Mouse (Mus musculus) neural tube, embryonic 14.5 days (tissue): ENCODE measurements at regions not wholly inside any gene's neighbourhood (a gene's known extent, or its start where the extent isn't known, plus 50 kb on each side); places are given as distances from the start of the nearest gene placed in this dataset.
"Not testable (repeated sequence)": the region's sequence is repeated elsewhere in the genome, so short reads cannot be mapped to it uniquely, and the experiment has no call there.

Experiments used
- ATAC-seq: fragments of 200-750 bp; cut with Nextera tagmentation; 2 replicates; pipeline ENCODE4 v1.8.0; 2017; ENCODE audit warnings: low read depth, mild to moderate bottlenecking, moderate TSS enrichment, moderate library complexity
- H3K27ac ChIP-seq: fragments of 300-500 bp; sonication (generic); 2 replicates; pipeline ENCODE4 v1.5.1; 2014; ENCODE audit warnings: low read depth, mild to moderate bottlenecking, control low read depth, low read length, moderate library complexity, mixed read lengths
- H3K27me3 ChIP-seq: fragments of 300-500 bp; sonication (generic); 2 replicates; pipeline ENCODE4 v1.6.1; 2014; ENCODE audit warnings: low read length; ENCODE audit not compliant: control insufficient read depth, insufficient read depth
- H3K36me3 ChIP-seq: fragments of 300-500 bp; sonication (generic); 2 replicates; pipeline ENCODE4 v1.6.1; 2014; ENCODE audit warnings: low read length, mixed read lengths; ENCODE audit not compliant: control insufficient read depth, insufficient read depth
- H3K4me1 ChIP-seq: fragments of 300-500 bp; sonication (generic); 2 replicates; pipeline ENCODE4 v1.6.1; 2014; ENCODE audit warnings: low read length; ENCODE audit not compliant: control insufficient read depth, insufficient read depth
- H3K4me2 ChIP-seq: fragments of 300-500 bp; sonication (generic); 2 replicates; pipeline ENCODE4 v1.6.1; 2014; ENCODE audit warnings: mild to moderate bottlenecking, low read depth, low read length, control low read depth
- H3K4me3 ChIP-seq: fragments of 300-500 bp; sonication (generic); 2 replicates; pipeline ENCODE4 v1.5.1; 2014; ENCODE audit warnings: low read depth, low read length, control low read depth, mixed read lengths
- H3K9ac ChIP-seq: fragments of 300-500 bp; sonication (generic); replicated peaks from 2 replicates; pipeline ENCODE4 v1.6.1; 2014; ENCODE audit warnings: low read depth, mild to moderate bottlenecking, control low read depth, low read length, mixed read lengths
- H3K9me3 ChIP-seq: fragments of 300-500 bp; sonication (generic); 2 replicates; pipeline ENCODE4 v1.6.1; 2016; ENCODE audit warnings: low read length; ENCODE audit not compliant: control insufficient read depth
- WGBS: fragments of 180-500 bp; shearing (Covaris S2); extraction: QIAGEN DNeasy Blood & Tissue Kit; methylation state at CpG from one replicate; pipeline ENCODE4 v1.1.7; 2014; 5-methylcytosine and 5-hydroxymethylcytosine counted together

- not testable (repeated sequence) for H3K4me1 ChIP-seq, H3K9me3 ChIP-seq, H3K9ac ChIP-seq, H3K27me3 ChIP-seq, H3K4me3 ChIP-seq, H3K27ac ChIP-seq, H3K36me3 ChIP-seq, H3K4me2 ChIP-seq, ATAC-seq
- 71% methylated on average over 4 of the region's 4 CpGs for WGBS
Observed at GRCm38 (mm10) chr8:20436956-20437355, 73.9 kb upstream of the Gm15319 start.

GRCm38 (mm10) chr8:20433236-20433635 lies 70.2 kb upstream of the Gm15319 start:
- H3K4me1 ChIP-seq, H3K9ac ChIP-seq, H3K4me3 ChIP-seq, H3K36me3 ChIP-seq, H3K4me2 ChIP-seq, H3K9me3 ChIP-seq, H3K27me3 ChIP-seq, ATAC-seq, H3K27ac ChIP-seq: not testable (repeated sequence)

GRCm38 (mm10) chr8:20429469-20429868 lies 66.5 kb upstream of the Gm15319 start:
- H3K4me3 ChIP-seq, H3K4me2 ChIP-seq, H3K36me3 ChIP-seq, H3K9ac ChIP-seq, H3K27ac ChIP-seq, H3K9me3 ChIP-seq, H3K4me1 ChIP-seq, H3K27me3 ChIP-seq, ATAC-seq: not testable (repeated sequence)
- WGBS = 78% methylated on average over 3 of the region's 4 CpGs

- not testable (repeated sequence) for H3K9ac ChIP-seq, ATAC-seq, H3K9me3 ChIP-seq, H3K36me3 ChIP-seq, H3K4me1 ChIP-seq, H3K27ac ChIP-seq, H3K4me2 ChIP-seq, H3K27me3 ChIP-seq
- peak overlapping the region; percentile 41 for H3K4me3 ChIP-seq
- 36% methylated on average over 3 of the region's 3 CpGs for WGBS
Observed at GRCm38 (mm10) chr8:20424903-20425222, 61.9 kb upstream of the Gm15319 start.

- H3K27ac ChIP-seq, H3K27me3 ChIP-seq, H3K4me1 ChIP-seq, H3K9me3 ChIP-seq, H3K36me3 ChIP-seq: not testable (repeated sequence)
- ATAC-seq = peak; percentile 100
- 5% methylated on average over 57 of the region's 72 CpGs for WGBS
- peak overlapping the region; percentile 23; the same call in 1 of the 2 replicates for H3K4me2 ChIP-seq
- H3K4me3 ChIP-seq = peak overlapping the region; percentile 41
- H3K9ac ChIP-seq = peak overlapping the region; percentile 58
Observed at GRCm38 (mm10) chr8:20424104-20424902, 61.3 kb upstream of the Gm15319 start.

- not testable (repeated sequence) for H3K27me3 ChIP-seq, H3K4me2 ChIP-seq, H3K4me1 ChIP-seq, H3K9ac ChIP-seq, H3K36me3 ChIP-seq, ATAC-seq, H3K4me3 ChIP-seq, H3K27ac ChIP-seq, H3K9me3 ChIP-seq
Observed at GRCm38 (mm10) chr8:20420807-20421206, 57.8 kb upstream of the Gm15319 start.
